Comparison of ENCODE assay signal across 14 mouse cellular contexts in genomic region chr1:79259726-79260125, GRCm38 (mm10).
"Had no signal": no experiment of that assay in that cellular context is flagged by ENCODE, and none has a peak within 500 bp of the region (broad histone marks: within the 10 kb centered on the region; RNA-seq: fewer than 3 reads in every experiment).

No protein-coding gene starts in this region.

- DNase-seq: gastrocnemius, adult 2 months; gastrocnemius, postnatal 10 days; gastrocnemius, postnatal 25 days; heart, adult 18-20 months; heart, postnatal 14 days; heart, postnatal 36 days; kidney, adult 11 months; kidney, adult 2 months; kidney, adult 9 months; kidney, postnatal 14 days; kidney, postnatal 36 days; layer of hippocampus, adult 9-11 months; layer of hippocampus, postnatal 36 days; left cerebral cortex, postnatal 4 days had no signal
